Mouse (Mus musculus) ES-E14 (cell line): ENCODE results near the gene Dnajc7.

Experiments
- CHD2 ChIP-seq: IDR thresholded peaks from 2 replicates; pipeline ENCODE4 v1.6.1; 2014; ENCODE audit warnings: mild to moderate bottlenecking, low read depth, low read length, inconsistent platforms
- ZNF384 ChIP-seq: IDR thresholded peaks from 2 replicates; pipeline ENCODE4 v1.6.1; 2012; ENCODE audit warnings: low read depth, low read length, inconsistent platforms

DNA sequence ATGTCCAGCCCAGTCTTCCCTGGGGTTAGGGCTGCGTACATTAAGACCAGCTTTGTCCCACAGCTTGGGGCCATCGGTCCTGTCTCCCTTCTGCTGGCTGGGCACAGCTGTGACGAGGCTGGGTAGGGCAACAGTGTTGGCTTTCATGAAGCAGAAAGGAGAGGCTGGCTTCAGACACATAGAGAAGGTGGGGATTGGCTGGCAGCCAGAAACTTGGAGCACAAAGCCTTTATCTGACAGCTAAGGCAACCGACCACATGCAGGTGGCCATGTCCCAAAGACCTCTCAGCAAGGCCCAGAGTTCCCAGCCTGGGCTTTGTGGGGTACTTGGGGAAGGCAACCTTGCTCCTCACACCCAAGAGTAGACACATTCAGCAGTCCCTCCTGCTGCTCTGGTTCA is 38.2 kb downstream of the Dnajc7 start:
- TF ChIP-seq CHD2 (no peak), ZNF384 (no peak)
